Mouse (Mus musculus) thymus, postnatal 36 days (tissue): ENCODE measurements around the gene Nenf.

Source experiments
- DNase-seq, 2 experiments: peaks; one replicate each; pipeline ENCODE4 v3.0.0; 2022; ENCODE audit warnings: mixed read lengths in 2 of 2

The Nenf gene

DNA sequence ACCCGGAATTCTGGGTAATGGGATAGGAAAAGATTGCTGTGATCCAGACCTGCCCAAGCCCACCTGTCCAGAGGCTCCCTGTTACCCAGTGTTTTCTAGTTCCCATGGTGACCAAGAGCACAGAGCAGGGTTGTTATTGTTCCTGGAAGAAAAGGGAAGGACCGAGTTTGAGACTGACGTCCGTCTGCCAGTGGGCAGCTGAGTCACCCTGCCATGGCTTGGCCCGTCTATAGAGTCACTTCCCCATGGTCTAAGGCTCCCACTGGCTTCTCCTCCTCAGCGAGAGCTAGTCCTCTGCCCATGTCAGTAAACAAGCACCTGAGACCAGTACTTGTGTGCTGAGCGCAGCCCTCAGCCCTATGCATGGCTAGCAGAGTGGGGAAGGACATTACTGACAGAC lies 36.8 kb downstream of the Nenf start:
- DNase-seq, result no peak

DNA sequence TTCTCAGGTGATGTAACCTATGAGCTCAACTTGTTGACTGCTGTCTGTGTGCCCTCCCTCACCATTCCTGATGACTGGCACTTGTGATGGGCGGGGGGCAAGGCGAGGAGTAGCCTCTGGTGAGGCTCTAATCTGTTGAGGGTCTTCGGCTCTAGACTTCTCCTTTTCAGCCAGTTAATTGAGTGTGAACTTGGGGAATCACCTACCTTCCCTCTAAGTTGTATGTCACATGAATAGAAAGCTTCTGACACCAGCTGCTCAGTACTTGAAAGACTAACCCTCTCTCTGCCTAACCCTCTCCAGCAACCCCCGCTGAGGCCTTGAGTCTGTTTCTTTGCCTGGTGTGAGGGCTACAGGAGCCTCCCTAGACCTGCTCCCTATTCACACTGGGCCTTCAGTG lies 39.7 kb downstream of the Nenf start:
- no peak for DNase-seq

DNA sequence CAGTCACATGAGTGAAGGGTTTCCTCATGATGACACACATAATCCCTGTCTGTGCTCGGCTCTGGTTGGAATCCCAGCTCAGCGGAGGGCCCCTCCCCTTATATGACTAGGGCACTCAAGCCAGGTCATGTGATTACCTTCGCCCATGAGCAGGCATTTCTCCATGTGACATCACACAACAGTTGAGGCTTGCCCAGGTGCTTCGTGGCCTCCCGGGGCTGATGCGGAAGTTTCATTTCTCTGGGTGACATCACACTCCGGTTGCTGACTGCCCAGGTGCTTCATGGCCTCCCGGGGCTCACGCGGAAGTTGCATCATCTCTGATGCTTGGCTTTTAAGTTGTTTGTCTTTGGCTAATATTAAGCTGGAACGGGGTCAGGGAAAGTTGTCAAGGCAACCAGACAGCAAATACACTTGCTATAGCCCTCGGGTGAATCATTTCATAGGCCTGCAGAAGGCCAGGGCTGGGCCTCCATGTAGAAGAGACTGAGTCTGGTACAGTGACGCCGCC lies 40.4 kb downstream of the Nenf start:
- DNase-seq, result no peak

DNA sequence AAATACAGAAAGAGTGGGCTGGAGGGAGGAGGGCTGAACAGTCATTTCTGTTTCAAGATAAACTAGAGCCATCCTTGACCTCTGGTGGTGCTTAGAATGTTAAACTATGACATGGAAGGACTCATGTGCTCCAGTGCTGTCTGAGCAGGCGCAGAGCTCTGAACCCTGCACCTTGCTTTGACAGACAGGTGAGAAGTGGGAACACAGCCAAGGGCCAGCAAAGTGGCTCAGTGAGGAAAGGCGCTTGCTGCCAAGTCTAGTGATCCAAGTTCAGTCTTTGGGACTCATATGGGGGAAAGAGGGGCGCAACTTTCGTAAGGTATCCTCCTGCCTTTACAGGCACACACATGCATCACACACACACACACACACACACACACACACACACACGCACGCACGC lies 41.8 kb downstream of the Nenf start:
- DNase-seq, result no peak

DNA sequence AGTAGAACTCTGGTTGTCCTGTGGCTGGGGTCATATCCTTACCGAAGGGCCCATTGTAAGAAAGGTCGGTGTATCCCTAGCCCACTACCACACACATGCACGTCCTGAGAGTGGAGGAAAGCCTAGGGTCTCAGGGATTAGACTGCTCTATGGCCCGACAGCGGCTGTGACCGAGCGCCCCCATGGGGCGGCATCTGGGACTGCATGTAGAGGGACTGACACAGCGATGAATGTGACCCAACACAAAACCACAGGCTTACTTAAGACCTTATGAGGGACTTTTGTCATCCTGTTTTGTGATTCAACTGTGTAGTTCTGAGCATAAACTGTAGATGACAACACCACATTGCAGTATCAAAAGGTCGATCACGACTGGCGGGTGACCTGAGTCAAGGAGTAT lies 42.5 kb downstream of the Nenf start:
- DNase-seq, result peak; percentile 53 to 60

DNA sequence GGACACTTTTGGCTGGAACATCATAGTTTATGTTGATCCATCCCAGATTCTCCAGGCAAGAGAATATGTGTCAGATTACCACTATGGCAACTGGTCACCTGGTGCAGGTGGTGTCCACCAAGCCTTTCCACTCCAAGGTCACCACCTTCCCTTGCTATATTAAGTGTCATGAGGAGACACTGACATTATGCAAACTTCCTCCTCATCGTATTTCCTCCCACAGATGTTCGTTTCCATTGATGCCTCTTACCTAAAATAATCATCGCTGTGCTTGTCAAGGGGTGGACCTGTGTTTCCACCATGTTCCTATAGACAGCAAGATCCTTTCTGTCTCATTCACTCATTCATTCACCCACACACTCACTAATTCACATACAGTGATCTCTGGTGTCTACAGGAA lies 45.3 kb downstream of the Nenf start:
- DNase-seq, result no peak

DNA sequence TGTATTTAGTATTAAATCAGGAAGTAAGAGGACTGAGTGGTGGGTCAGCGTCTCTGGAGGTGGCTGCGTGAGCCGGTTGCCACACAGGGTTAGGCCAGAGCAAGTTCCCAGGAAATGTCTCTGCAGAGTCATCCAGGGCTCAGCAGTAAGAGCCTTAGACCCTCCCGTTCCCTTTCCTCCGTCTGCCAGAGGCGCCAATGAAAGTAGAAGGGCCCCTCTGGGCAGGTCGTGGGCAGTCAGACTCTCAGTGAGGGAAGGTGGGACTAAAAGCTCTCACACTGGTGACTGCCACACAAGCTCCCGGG lies 48.4 kb downstream of the Nenf start:
- DNase-seq, result no peak

DNA sequence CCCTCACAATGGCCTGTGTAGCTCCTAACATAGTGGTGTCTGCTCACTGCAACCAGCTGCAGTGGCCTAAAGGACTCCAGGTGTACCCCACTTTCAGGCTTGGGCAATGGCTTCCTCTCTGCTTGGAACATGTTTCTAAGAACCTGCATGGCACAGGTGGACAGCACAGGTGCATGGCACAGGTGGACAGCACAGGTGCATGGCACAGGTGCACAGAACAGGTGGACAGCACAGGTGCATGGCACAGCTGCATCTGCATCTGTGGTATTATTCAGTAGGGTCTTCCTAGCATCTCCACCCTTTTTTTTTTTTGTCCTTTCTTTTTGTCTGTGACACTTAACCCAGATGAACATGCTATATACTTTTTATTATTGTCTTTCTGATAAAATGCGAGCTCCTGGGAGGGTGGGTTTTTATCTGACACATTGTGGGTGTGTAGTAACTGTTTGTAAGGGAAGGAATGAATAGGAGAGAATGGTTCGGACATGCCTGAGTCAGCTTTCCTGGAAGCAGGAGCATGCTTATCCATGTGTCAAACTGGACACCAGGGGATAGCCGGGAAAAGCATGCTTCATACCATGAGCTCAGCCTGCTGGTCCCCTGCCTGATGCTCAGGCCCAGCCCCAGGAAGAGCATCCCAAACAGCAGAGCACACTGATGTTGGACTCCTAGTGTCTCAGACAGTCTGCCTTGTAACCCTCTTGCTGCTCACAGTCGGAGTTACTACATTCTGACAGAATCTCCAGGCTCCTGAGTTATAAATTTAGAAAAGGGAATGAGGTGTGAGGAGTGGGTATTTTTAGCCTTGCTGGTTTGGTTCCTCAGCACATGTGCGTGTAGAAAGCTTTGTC lies 49.0 kb downstream of the Nenf start:
- DNase-seq, result no peak

DNA sequence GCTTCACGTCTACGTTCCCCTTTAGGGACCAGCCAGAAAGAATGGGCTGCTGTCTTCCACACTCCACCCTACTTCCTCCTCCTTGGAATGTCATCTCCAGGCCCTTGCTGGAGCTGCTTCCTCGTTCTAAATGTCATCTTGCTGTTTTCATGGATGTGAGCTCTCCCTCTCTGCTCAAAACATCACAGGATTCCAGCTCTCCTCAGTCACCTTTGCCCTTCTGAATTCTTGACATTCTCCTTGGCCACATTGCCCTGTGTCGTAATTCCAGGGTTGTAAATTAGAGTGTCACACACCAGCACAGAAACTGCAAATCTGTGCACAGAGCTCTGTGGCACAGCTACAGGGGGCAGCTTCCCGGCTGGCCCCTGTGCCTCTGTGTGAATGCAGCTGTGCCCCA lies 50.1 kb downstream of the Nenf start:
- DNase-seq, result no peak

DNA sequence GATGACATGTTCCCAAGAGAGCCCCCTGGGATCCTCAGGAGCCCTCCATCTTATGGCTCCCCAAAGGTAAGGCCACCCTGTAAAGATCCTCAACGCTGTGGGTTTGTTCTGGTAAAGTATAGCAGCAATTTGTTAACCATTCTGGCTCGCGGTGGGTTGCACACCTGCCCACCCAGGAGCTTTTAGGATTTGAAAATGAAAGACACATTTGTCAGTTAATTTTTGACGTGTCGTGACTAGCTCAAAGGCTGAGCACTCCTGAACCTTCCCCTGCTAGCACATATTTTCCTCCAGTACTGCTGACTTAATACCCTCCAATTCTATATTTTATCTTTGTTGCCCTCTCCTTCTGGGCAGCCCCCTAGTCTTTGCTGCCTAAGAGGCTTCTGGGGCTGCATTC lies 50.8 kb downstream of the Nenf start:
- no peak for DNase-seq

DNA sequence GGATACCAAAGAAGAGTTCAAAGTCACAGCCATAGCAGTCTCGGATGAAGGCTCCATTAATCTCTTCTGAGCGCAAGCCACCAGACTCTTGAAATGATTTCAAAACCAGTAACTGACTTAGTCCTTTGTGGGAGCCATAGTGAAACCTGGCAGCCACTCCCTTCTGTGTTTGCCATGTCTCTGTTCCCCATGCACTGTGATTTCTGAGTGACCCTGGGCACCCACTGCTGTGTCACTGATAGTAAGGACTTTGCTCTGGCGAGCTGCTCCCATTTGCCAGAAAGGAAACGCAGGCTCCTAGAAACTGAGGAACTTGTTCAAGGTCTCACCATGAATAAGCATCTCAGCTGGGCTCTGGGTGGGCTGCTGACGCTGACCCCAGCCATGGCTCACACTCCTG lies 54.5 kb downstream of the Nenf start:
- DNase-seq, result no peak

DNA sequence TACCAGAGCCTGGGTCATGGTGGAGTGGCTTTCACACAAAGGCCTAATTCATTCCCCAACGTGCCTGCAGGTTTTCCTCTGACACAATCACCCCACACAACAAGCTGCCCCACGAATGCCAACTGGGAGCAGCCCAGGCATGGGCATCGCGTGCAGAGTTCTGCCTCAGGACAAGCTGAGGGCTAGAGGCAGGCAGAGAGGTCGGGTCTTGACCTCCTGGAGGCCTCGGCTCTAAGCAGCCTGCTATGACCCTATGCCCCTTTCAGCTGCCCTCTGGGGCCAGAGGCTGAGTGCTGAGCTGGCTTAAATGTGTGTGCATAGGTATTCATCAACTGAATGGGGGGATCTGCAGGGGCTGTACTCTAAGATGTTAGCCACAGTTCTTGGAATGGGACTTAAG lies 56.1 kb downstream of the Nenf start:
- no peak for DNase-seq

DNA sequence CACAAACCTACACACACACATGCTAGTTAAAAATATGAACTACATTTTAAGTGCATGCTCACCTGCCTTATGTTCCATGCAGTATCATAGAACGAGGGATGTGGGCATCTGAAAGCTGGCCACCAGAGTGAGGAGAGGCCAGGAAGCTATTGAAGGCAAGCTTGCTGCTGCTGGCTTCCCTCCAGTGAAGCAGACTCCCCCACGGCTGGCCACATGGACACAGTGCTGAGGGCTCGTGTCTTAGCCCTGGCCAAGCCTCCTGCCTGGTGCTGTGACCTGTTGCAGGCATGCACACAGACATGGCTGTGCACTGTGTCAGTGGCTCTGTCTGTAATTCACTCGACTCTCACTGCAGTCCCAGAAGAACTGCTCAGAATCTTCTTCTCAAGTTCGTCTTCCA lies 58.3 kb downstream of the Nenf start:
- DNase-seq, result no peak

DNA sequence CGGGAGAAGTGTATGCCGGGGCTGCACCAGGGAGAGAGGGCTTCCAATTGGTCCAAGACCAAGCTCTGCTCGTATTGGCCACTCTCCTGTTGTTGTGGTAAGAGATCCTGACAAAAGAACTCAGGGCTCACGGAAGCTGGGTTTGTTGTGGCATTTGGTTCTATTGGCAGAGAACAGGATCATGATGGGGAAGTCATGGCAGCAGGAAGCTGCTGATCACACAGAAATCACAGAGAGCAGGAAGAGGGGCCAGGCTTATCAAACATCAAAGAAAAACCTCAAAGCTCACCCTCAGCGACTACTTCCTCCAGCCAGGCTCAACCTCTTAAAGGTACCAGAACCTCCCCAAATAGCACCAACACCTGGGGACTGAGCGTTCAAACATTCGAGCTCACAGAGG lies 58.9 kb downstream of the Nenf start:
- no peak for DNase-seq

DNA sequence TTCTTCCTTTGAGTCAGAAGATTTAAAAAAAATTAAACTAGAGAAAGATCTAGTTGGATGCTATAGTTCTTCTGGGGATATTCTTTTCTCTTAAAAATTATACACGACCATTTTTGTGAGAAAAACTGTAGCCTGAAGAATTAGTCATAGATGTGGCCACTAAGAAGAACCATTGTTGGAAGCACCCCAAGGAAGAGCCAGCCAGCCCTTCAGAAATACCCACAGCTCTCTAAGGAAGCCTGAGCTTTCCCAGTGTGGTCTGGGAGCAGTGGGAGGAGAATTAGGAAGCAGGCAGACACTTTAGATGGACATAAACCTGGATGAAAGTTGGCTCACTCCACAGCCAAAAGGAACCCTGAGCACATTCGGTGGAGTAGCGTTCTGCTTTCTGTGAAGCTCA lies 59.5 kb downstream of the Nenf start:
- DNase-seq, result no peak

DNA sequence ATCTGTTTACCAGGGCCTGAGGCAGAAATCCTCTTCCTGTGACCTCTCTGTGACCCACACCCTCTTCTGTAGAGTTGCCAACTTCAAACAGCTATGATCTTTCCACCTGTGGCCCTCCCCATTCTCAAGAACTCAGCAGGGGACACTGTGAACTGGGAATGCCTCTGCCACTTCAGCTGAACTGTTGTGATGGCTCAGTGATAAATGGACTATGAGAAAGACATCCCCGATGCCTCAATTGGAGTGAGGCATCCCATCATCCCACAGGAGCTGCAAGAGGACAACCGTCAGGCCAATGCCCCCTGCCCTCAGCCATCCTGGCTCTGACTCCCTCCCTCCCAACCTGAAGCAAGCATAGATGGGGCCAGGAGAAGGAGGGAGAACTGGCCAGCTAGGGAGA lies 60.0 kb downstream of the Nenf start:
- no peak for DNase-seq

DNA sequence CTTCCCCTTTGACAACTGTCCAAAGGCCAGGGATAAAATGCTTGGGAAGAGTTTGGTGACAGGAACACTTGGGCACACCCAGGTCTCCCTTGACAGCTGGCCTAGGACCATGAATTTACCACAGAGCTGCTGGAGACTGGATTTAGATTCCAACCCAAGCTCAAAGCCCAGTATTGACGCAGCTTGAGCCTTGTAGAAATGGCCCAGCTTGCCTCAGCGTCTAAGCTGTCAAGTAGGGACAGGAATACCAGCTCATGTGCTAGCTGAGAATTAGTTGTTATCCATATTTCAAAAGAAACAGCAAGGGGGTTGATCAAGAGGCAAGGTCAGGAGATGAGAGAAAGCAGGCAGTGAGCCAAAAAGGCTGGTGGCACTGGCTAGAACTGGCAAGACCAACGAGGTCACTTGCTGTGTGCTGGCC lies 60.6 kb downstream of the Nenf start:
- DNase-seq, result no peak
